Mouse (Mus musculus) ES-E14 (cell line): ENCODE data around the gene Fbxo40. TPM values are rescaled to one million over a fixed set of nuclear protein-coding genes. Genes with fewer than 3 reads are reported as not detected.

ENCODE experiments used
- DNase-seq: peaks from one replicate; pipeline ENCODE4 v3.0.0-alpha.2; 2013; ENCODE audit warnings: low read depth, low spot score
- H3K27ac ChIP-seq: 2 replicates; pipeline ENCODE4 v1.5.1; 2012; ENCODE audit warnings: low read depth, mild to moderate bottlenecking, low read length, moderate library complexity, mixed read lengths; ENCODE audit not compliant: poor library complexity, insufficient read depth, severe bottlenecking
- H3K36me3 ChIP-seq: 2 replicates; pipeline ENCODE4 v1.6.1; 2012; ENCODE audit warnings: mild to moderate bottlenecking, low read length, moderate library complexity, mixed read lengths; ENCODE audit not compliant: control insufficient read depth, poor library complexity, insufficient read depth, severe bottlenecking
- H3K4me1 ChIP-seq, 2 experiments: fragments of 150-350 bp in 1 of 2; sonication (generic) in 1 of 2; 2 replicates each; pipeline ENCODE4 v1.6.1; 2012; ENCODE audit warnings: low read length in 2 of 2, mild to moderate bottlenecking in 1 of 2, mixed read lengths in 1 of 2; ENCODE audit not compliant: control insufficient read depth in 2 of 2, insufficient read depth in 2 of 2, poor library complexity in 1 of 2
- H3K4me3 ChIP-seq, 2 experiments: fragments of 150-350 bp in 1 of 2; sonication (generic) in 1 of 2; 2 replicates each; pipeline ENCODE4 v1.5.1; 2012; ENCODE audit warnings: low read length in 2 of 2, low read depth in 1 of 2, mild to moderate bottlenecking in 1 of 2, mixed read lengths in 1 of 2; ENCODE audit not compliant: insufficient read depth in 1 of 2, poor library complexity in 1 of 2, severe bottlenecking in 1 of 2
- H3K9ac ChIP-seq: 2 replicates; pipeline ENCODE4 v1.6.1; 2012; ENCODE audit warnings: low read depth, mild to moderate bottlenecking, low read length, mixed read lengths; ENCODE audit not compliant: poor library complexity, insufficient read depth, severe bottlenecking
- H3K9me3 ChIP-seq: fragments of 150-350 bp; sonication (generic); 2 replicates; pipeline ENCODE4 v1.6.1; 2012; ENCODE audit warnings: low read depth, mild to moderate bottlenecking, low read length; ENCODE audit not compliant: control insufficient read depth, insufficient read depth
- CHD2 ChIP-seq: IDR thresholded peaks from 2 replicates; pipeline ENCODE4 v1.6.1; 2014; ENCODE audit warnings: mild to moderate bottlenecking, low read depth, low read length, inconsistent platforms
- HCFC1 ChIP-seq: IDR thresholded peaks from 2 replicates; pipeline ENCODE4 v1.6.1; 2012; ENCODE audit warnings: low read length, inconsistent platforms, borderline replicate concordance; ENCODE audit not compliant: insufficient read depth
- MAFK ChIP-seq: IDR thresholded peaks from 2 replicates; pipeline ENCODE4 v1.6.1; 2014; ENCODE audit warnings: mild to moderate bottlenecking, low read depth, low read length, inconsistent platforms; ENCODE audit not compliant: insufficient read depth
- ZC3H11A ChIP-seq: IDR thresholded peaks from 2 replicates; pipeline ENCODE4 v1.6.1; 2012; ENCODE audit warnings: low read depth, mild to moderate bottlenecking, inconsistent platforms, low read length, borderline replicate concordance
- ZNF384 ChIP-seq: IDR thresholded peaks from 2 replicates; pipeline ENCODE4 v1.6.1; 2012; ENCODE audit warnings: low read depth, low read length, inconsistent platforms
- in situ Hi-C, 2 experiments: fragments of 600-800 bp; cut with MboI; formaldehyde crosslinking; loops; one replicate each; pipeline ENCODE4 v1.15.1; 2025; ENCODE audit warnings: low sequenced_read_pairs in 2 of 2, inconsistent platforms in 1 of 2; ENCODE audit not compliant: unreplicated experiment in 2 of 2
- total RNA-seq: library from RNA; depleted of rRNA; stranded (reverse); fragments of 300-350 nt; gene quantifications from 2 replicates; pipeline ENCODE4 v1.2.3, GENCODE M21; 2012

The Fbxo40 gene
- total RNA-seq, 1 experiment = 0.09 TPM

DNA sequence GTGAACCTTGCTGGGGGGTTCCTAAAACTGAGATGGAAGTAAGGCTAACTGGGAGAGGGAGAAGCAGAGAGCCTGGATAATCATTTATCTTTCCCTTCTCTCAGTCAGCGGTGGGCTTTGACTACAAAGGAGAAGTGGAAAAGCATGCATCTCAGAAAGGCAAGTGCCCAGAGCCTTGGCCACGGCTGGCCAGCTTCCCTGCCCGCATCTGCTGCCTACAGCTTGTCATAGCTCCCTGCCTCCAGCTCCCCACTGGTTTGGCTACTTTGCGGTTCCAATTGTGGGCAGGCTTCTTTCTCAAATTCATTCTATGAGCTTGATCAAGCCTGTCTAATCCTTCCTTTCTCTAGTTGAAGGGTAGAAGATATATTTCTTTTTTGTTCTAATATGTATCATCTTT is 39.2 kb downstream of the Fbxo40 start:
- Histone ChIP-seq H3K9me3 (no peaks in the 10 kb centered on the region), H3K4me3 (no peak overlapping the region), H3K4me1 (no peaks in the 10 kb centered on the region), H3K9ac (no peak overlapping the region), H3K27ac (no peak overlapping the region), H3K36me3 (no peaks in the 10 kb centered on the region)
- TF ChIP-seq CHD2 (no peak), HCFC1 (no peak), ZC3H11A (no peak), MAFK (no peak), ZNF384 (no peak)
- in situ Hi-C loops = no loop called here
- no peak for DNase-seq

DNA sequence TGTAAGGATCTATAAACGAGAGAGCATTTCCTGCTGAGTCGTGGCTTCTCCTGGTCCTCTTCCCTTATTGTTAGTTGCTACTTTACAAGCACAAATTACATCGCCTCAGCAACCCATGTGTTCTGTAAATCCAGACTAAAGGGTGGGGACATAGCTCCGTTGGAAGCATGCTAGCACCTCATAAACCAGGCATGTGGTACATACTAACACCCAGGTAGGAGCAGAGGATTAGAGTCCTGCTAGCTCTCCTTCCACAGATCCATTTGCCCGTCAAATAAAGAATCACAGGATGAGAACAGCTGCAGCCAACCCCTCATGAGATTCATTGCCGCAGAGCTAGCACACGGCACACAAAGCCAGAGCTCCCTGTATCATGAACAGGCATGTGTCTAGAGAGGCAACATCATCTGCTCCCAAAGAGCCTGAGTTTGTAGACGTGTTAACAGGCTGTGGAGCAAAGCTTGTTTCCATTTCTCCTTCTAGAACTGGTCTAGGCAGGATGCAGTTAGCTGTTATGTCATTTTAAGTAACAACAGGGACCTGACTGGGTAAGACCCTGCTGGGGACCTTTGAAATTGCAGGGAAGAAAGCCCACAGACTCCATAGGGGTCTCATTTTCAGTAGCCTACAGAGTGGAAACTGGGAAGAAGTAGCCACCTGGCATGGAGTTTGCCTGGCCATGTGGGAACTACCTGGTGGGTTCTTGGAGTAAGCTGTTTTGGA is 40.5 kb downstream of the Fbxo40 start:
- no peak overlapping the region for H3K9ac ChIP-seq
- no peaks in the 10 kb centered on the region for H3K9me3 ChIP-seq
- no peak for TF ChIP-seq ZC3H11A
- no peak for TF ChIP-seq ZNF384
- no peak for TF ChIP-seq MAFK
- TF ChIP-seq HCFC1 = no peak
- no peak for TF ChIP-seq CHD2
- H3K4me1 ChIP-seq = peaks cover 1 to 2% of the 10 kb centered on the region in 2 experiments; a peak in 1 of 4 replicates
- no peak overlapping the region for H3K4me3 ChIP-seq
- no peak for DNase-seq
- no peaks in the 10 kb centered on the region for H3K36me3 ChIP-seq
- H3K27ac ChIP-seq = no peak overlapping the region
- in situ Hi-C loops = no loop called here

DNA sequence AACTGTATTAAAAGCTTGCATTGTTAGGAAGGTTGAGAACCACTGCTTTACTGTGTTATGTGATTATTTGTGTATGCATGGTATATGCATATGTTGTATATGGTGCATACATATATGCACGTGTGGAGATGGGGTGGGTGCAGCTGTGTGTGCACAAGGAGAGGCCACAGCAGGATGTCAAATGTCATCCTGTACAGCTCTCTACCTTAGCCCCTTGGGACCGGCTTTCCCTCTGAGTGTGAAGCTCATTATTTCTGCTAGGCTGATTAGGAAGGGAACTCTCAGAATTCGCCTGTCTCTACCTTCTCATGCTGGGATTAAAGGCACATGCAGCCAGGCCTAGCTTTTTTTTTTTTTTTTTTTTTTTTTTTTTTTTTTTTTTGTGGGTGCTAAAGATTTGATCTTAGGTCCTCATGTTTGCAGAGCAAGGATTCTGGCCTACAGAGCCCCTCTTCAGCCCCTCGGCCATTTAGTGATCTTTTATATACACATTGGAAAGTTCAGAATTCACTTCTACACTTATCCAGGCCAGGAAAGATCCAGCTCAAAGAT is 42.5 kb downstream of the Fbxo40 start:
- in situ Hi-C loops = no loop called here
- no peak for DNase-seq
- Histone ChIP-seq H3K9ac (no peak overlapping the region), H3K4me1 (peaks cover 1 to 2% of the 10 kb centered on the region in 2 experiments; a peak in 1 of 4 replicates), H3K27ac (0 out of 2 replicates have a peak overlapping the region, but pooled peaks have one; percentile 28), H3K36me3 (no peaks in the 10 kb centered on the region), H3K9me3 (no peaks in the 10 kb centered on the region), H3K4me3 (no peak overlapping the region)
- TF ChIP-seq ZNF384 (no peak), MAFK (no peak), CHD2 (no peak), ZC3H11A (no peak), HCFC1 (no peak)

- H3K9ac ChIP-seq = no peak overlapping the region
- no peaks in the 10 kb centered on the region for H3K36me3 ChIP-seq
- no peaks in the 10 kb centered on the region for H3K9me3 ChIP-seq
- no peak overlapping the region for H3K4me3 ChIP-seq
- DNase-seq = no peak
- in situ Hi-C loops = no loop called here
- H3K4me1 ChIP-seq = peaks cover 1 to 2% of the 10 kb centered on the region in 2 experiments; a peak in 1 of 4 replicates
- no peak overlapping the region for H3K27ac ChIP-seq
- TF ChIP-seq CHD2 (no peak), HCFC1 (no peak), ZC3H11A (no peak)
Observed at GRCm38 (mm10) chr16:36946459-36947159, 43.7 kb downstream of the Fbxo40 start.
